Mouse (Mus musculus) ES-Bruce4 (cell line): ENCODE measurements around the gene U2af2.

Experiments
- CTCF ChIP-seq: IDR thresholded peaks from one replicate; pipeline ENCODE4 v1.8.1; 2011; ENCODE audit warnings: low read depth, low read length
- EP300 ChIP-seq: IDR thresholded peaks from 2 replicates; pipeline ENCODE4 v1.6.1; 2011; ENCODE audit warnings: low read depth, low read length; ENCODE audit not compliant: insufficient read depth
- POLR2A ChIP-seq: IDR thresholded peaks from one replicate; pipeline ENCODE4 v1.8.1; 2011; ENCODE audit warnings: low read length; ENCODE audit not compliant: insufficient read depth

- TF ChIP-seq POLR2A = no peak
- no peak for TF ChIP-seq EP300
- TF ChIP-seq CTCF = no peak
Observed at GRCm38 (mm10) chr7:5112701-5113100, 50.8 kb downstream of the U2af2 start.
